Mouse (Mus musculus): ENCODE data around the gene Lrrc8a.

DNA sequence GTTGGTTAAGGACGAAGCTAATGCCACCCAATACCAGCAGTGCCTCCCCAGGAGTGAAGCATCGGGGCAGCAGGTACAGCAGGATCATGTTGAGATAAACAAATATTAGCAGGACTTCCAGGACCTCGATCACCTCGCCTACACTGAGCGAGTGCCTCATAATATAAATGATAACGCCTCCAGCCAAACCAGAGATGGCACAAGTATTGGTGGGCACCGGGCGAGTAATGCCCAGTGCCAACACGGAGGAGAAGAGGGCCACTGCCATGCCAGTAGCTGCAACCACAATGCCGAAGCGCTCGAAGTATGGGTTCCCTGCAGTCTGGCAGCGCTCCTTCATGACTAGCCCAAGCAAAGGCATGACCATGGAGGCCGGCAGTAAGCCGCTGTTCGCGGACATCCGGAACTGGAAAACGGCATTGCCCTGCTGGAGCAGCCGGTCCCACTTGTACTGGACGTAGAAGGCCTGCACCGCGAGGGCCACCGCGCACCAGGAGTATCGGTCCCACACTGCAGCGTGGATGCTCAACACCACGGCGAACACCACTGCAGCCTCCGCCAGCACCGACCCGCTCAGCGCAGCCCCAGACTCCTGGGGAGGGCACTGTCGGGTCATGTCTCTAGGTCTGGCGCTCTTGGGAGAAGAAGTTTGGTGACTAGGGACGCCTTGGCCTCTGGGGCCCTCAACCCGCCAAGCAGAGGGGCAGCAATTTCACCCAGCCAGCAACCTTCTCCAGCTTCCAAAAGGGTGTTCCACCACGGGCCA lies 48.1 kb downstream of the Lrrc8a start:
- TF ChIP-seq CTCF (conservative IDR thresholded peaks at IDR 0.05; ENCODE audit: insufficient read depth, insufficient read length, low read depth, low read length) (no peak), POLR2A (IDR thresholded peaks at IDR 0.05; ENCODE audit: low read depth, low read length) (no peak)

All from kidney, adult 2 months (tissue).